Mouse (Mus musculus) myocyte (in vitro differentiated cells): ENCODE results near the gene Ltbp4.

Source experiments
- CEBPB ChIP-seq: IDR thresholded peaks from 2 replicates; pipeline ENCODE4 v1.6.1; 2011; ENCODE audit warnings: mild to moderate bottlenecking, moderate library complexity; ENCODE audit not compliant: poor library complexity, insufficient read depth, severe bottlenecking
- MAX ChIP-seq: IDR thresholded peaks from one replicate; pipeline ENCODE4 v1.6.1; 2011; ENCODE audit warnings: low read depth, mild to moderate bottlenecking, control low read depth
- POLR2A ChIP-seq: IDR thresholded peaks from one replicate; pipeline ENCODE4 v1.6.1; 2011; ENCODE audit warnings: low read depth, mild to moderate bottlenecking, control low read depth, moderate library complexity; ENCODE audit not compliant: insufficient read length
- POLR2AphosphoS2 ChIP-seq: IDR thresholded peaks from one replicate; pipeline ENCODE4 v1.6.1; 2011; ENCODE audit warnings: low read depth, control low read depth; ENCODE audit not compliant: insufficient read length
- TCF12 ChIP-seq: IDR thresholded peaks from one replicate; pipeline ENCODE4 v1.6.1; 2011; ENCODE audit warnings: mild to moderate bottlenecking, control low read depth; ENCODE audit not compliant: poor library complexity, insufficient read depth, severe bottlenecking
- TCF3 ChIP-seq: IDR thresholded peaks from one replicate; pipeline ENCODE4 v1.6.1; 2011; ENCODE audit warnings: low read depth, control low read depth; ENCODE audit not compliant: insufficient read length
- USF1 ChIP-seq: IDR thresholded peaks from one replicate; pipeline ENCODE4 v1.6.1; 2011; ENCODE audit warnings: low read depth, mild to moderate bottlenecking, control low read depth, moderate library complexity

DNA sequence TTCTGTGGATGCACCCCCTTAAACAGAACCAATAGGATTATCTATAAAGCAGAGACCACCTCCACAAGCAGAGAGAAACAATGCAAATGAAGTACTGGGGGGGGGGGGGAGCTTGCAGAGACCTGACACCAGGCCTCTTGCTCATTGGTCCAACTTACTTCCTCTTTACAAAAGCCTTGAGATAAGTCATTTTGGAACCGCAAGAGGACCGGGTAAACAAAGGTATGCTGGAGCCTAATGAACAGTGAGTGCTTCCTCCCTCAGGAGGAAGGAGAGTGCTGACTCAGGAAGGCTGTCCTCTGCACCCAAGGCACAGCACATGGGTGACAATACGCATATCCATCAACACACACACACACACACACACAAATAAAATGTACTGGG lies 20.1 kb upstream of the Ltbp4 start:
- TF ChIP-seq POLR2A: no peak
- no peak for TF ChIP-seq POLR2AphosphoS2
- no peak for TF ChIP-seq USF1
- no peak for TF ChIP-seq CEBPB
- TF ChIP-seq MAX: no peak
- no peak for TF ChIP-seq TCF12
- no peak for TF ChIP-seq TCF3
